Mouse (Mus musculus) neural tube, embryonic 15.5 days (tissue): ENCODE measurements around the gene Pacrg. TPM values are rescaled to one million over a fixed set of nuclear protein-coding genes. Genes with fewer than 3 reads are reported as not detected.

Experiments
- ATAC-seq: fragments of 200-750 bp; cut with Nextera tagmentation; 2 replicates; pipeline ENCODE4 v1.8.0; 2017; ENCODE audit warnings: mild to moderate bottlenecking, moderate TSS enrichment, moderate library complexity; ENCODE audit not compliant: low FRiP score
- H3K27ac ChIP-seq: fragments of 300-500 bp; sonication (generic); replicated peaks from 2 replicates; pipeline ENCODE4 v1.5.1; 2015; ENCODE audit warnings: mild to moderate bottlenecking, inconsistent platforms
- H3K27me3 ChIP-seq: fragments of 300-500 bp; sonication (generic); replicated peaks from 2 replicates; pipeline ENCODE4 v1.6.1; 2015; ENCODE audit warnings: inconsistent platforms
- H3K36me3 ChIP-seq: fragments of 300-500 bp; sonication (generic); 2 replicates; pipeline ENCODE4 v1.6.1; 2015; ENCODE audit warnings: inconsistent platforms
- H3K4me1 ChIP-seq: fragments of 300-500 bp; sonication (generic); 2 replicates; pipeline ENCODE4 v1.6.1; 2015; ENCODE audit warnings: inconsistent platforms
- H3K4me2 ChIP-seq: fragments of 300-500 bp; sonication (generic); 2 replicates; pipeline ENCODE4 v1.6.1; 2015; ENCODE audit warnings: inconsistent platforms, mild to moderate bottlenecking, moderate library complexity
- H3K4me3 ChIP-seq: fragments of 300-500 bp; sonication (generic); replicated peaks from 2 replicates; pipeline ENCODE4 v1.5.1; 2015; ENCODE audit warnings: mild to moderate bottlenecking, inconsistent platforms
- H3K9ac ChIP-seq: fragments of 300-500 bp; sonication (generic); replicated peaks from 2 replicates; pipeline ENCODE4 v1.6.1; 2015; ENCODE audit warnings: mild to moderate bottlenecking, inconsistent platforms
- H3K9me3 ChIP-seq: fragments of 300-500 bp; sonication (generic); replicated peaks from 2 replicates; pipeline ENCODE4 v1.6.1; 2016; ENCODE audit warnings: inconsistent platforms
- WGBS: fragments of 180-500 bp; shearing (Covaris S2); methylation state at CpG from one replicate; pipeline ENCODE4 v1.1.7; 2015; ENCODE audit warnings: mixed read lengths; 5-methylcytosine and 5-hydroxymethylcytosine counted together
- polyA plus RNA-seq: library from polyadenylated mRNA; unstranded; fragments of >200 nt; fragmentation: Nextera tagmentation; extraction: Ambion mirVana; gene quantifications from 2 replicates; pipeline ENCODE4 v1.2.1, GENCODE M21; 2015

Pacrg gene
- polyA plus RNA-seq, 1 experiment from 2014 or later = 19.3 TPM

GRCm38 (mm10) chr17:10460916-10461315 is 379.2 kb downstream of the Pacrg start:
- Histone ChIP-seq H3K27ac (no peak overlapping the region), H3K27me3 (no peaks in the 10 kb centered on the region), H3K9ac (no peak overlapping the region), H3K4me1 (peaks cover 13% of the 10 kb centered on the region), H3K36me3 (no peaks in the 10 kb centered on the region), H3K4me2 (no peak overlapping the region), H3K9me3 (no peaks in the 10 kb centered on the region), H3K4me3 (no peak overlapping the region)
- no peak for ATAC-seq
- WGBS = 92% methylated on average over 4 of the region's 4 CpGs

GRCm38 (mm10) chr17:10458743-10459142 is 381.4 kb downstream of the Pacrg start:
- Histone ChIP-seq H3K9me3 (no peaks in the 10 kb centered on the region), H3K4me3 (no peak overlapping the region), H3K4me2 (no peak overlapping the region), H3K27ac (no peak overlapping the region), H3K9ac (no peak overlapping the region), H3K4me1 (peaks cover 18% of the 10 kb centered on the region), H3K27me3 (no peaks in the 10 kb centered on the region), H3K36me3 (no peaks in the 10 kb centered on the region)
- no peak for ATAC-seq

GRCm38 (mm10) chr17:10456409-10456808 is 383.7 kb downstream of the Pacrg start:
- Histone ChIP-seq H3K27ac (peak overlapping the region; percentile 37; the same call in 1 of the 2 replicates), H3K4me2 (no peak overlapping the region), H3K9me3 (no peaks in the 10 kb centered on the region), H3K4me1 (peaks cover 25% of the 10 kb centered on the region), H3K36me3 (no peaks in the 10 kb centered on the region), H3K9ac (no peak overlapping the region; the same call in 1 of the 2 replicates), H3K4me3 (no peak overlapping the region), H3K27me3 (no peaks in the 10 kb centered on the region)
- peak; percentile 65 for ATAC-seq
- WGBS = 38% methylated on average over 4 of the region's 4 CpGs

- no peaks in the 10 kb centered on the region for H3K27me3 ChIP-seq
- H3K36me3 ChIP-seq = no peaks in the 10 kb centered on the region
- H3K4me2 ChIP-seq = no peak overlapping the region
- H3K4me3 ChIP-seq = no peak overlapping the region
- H3K27ac ChIP-seq = peak overlapping the region; percentile 37; the same call in 1 of the 2 replicates
- 57% methylated on average over 7 of the region's 7 CpGs for WGBS
- ATAC-seq = peak; percentile 16; the same call in 1 of the 2 replicates
- H3K4me1 ChIP-seq = peaks cover 29% of the 10 kb centered on the region
- H3K9me3 ChIP-seq = no peaks in the 10 kb centered on the region
- no peak overlapping the region for H3K9ac ChIP-seq
Observed at GRCm38 (mm10) chr17:10455961-10456360, 384.1 kb downstream of the Pacrg start.

- Histone ChIP-seq H3K36me3 (no peaks in the 10 kb centered on the region), H3K4me1 (peaks cover 35% of the 10 kb centered on the region), H3K27me3 (no peaks in the 10 kb centered on the region), H3K4me3 (no peak overlapping the region), H3K9ac (no peak overlapping the region), H3K27ac (no peak overlapping the region), H3K4me2 (no peak overlapping the region), H3K9me3 (no peaks in the 10 kb centered on the region)
- ATAC-seq = no peak
- 87% methylated on average over 8 of the region's 8 CpGs for WGBS
Observed at GRCm38 (mm10) chr17:10454406-10454805, 385.7 kb downstream of the Pacrg start.

GRCm38 (mm10) chr17:10452801-10453200 is 387.3 kb downstream of the Pacrg start:
- Histone ChIP-seq H3K9ac (no peak overlapping the region), H3K27me3 (no peaks in the 10 kb centered on the region), H3K4me3 (no peak overlapping the region), H3K9me3 (no peaks in the 10 kb centered on the region), H3K36me3 (no peaks in the 10 kb centered on the region), H3K27ac (no peak overlapping the region), H3K4me1 (peaks cover 35% of the 10 kb centered on the region), H3K4me2 (no peak overlapping the region)
- WGBS = 82% methylated on average over 3 of the region's 3 CpGs
- no peak for ATAC-seq

GRCm38 (mm10) chr17:10451306-10452077 is 388.6 kb downstream of the Pacrg start:
- H3K4me3 ChIP-seq = no peak overlapping the region
- H3K36me3 ChIP-seq = no peaks in the 10 kb centered on the region
- WGBS = 38% methylated on average over 10 of the region's 10 CpGs
- no peaks in the 10 kb centered on the region for H3K9me3 ChIP-seq
- ATAC-seq = peak; percentile 29
- H3K27ac ChIP-seq = peak overlapping the region; percentile 60
- H3K4me1 ChIP-seq = peaks cover 26% of the 10 kb centered on the region
- H3K27me3 ChIP-seq = no peaks in the 10 kb centered on the region
- H3K9ac ChIP-seq = no peak overlapping the region
- H3K4me2 ChIP-seq = no peak overlapping the region

- no peak overlapping the region for H3K9ac ChIP-seq
- H3K27me3 ChIP-seq = no peaks in the 10 kb centered on the region
- no peak overlapping the region for H3K4me3 ChIP-seq
- H3K27ac ChIP-seq = peak overlapping the region; percentile 60
- WGBS = 77% methylated on average over 14 of the region's 14 CpGs
- ATAC-seq = peak; percentile 40; the same call in 1 of the 2 replicates
- H3K4me1 ChIP-seq = peaks cover 17% of the 10 kb centered on the region
- H3K4me2 ChIP-seq = no peak overlapping the region
- no peaks in the 10 kb centered on the region for H3K36me3 ChIP-seq
- no peaks in the 10 kb centered on the region for H3K9me3 ChIP-seq
Observed at GRCm38 (mm10) chr17:10449800-10450299, 390.3 kb downstream of the Pacrg start.

- no peak overlapping the region for H3K27ac ChIP-seq
- H3K36me3 ChIP-seq = no peaks in the 10 kb centered on the region
- 54% methylated on average over 5 of the region's 5 CpGs for WGBS
- ATAC-seq = 0 out of 2 replicates have a peak, but pooled peaks have one; percentile 32
- H3K27me3 ChIP-seq = no peaks in the 10 kb centered on the region
- H3K9me3 ChIP-seq = no peaks in the 10 kb centered on the region
- peaks cover 17% of the 10 kb centered on the region for H3K4me1 ChIP-seq
- H3K9ac ChIP-seq = no peak overlapping the region
- no peak overlapping the region for H3K4me2 ChIP-seq
- H3K4me3 ChIP-seq = no peak overlapping the region
Observed at GRCm38 (mm10) chr17:10448417-10448816, 391.7 kb downstream of the Pacrg start.

- Histone ChIP-seq H3K9ac (no peak overlapping the region), H3K27me3 (no peaks in the 10 kb centered on the region), H3K36me3 (no peaks in the 10 kb centered on the region), H3K27ac (peak overlapping the region; percentile 64), H3K4me2 (0 out of 2 replicates have a peak overlapping the region, but pooled peaks have one; percentile 5), H3K9me3 (no peaks in the 10 kb centered on the region), H3K4me1 (peaks cover 10% of the 10 kb centered on the region), H3K4me3 (no peak overlapping the region)
- ATAC-seq = peak; percentile 87
- 17% methylated on average over 16 of the region's 16 CpGs for WGBS
Observed at GRCm38 (mm10) chr17:10441501-10442111, 398.5 kb downstream of the Pacrg start.

GRCm38 (mm10) chr17:10440961-10441360 is 399.1 kb downstream of the Pacrg start:
- no peaks in the 10 kb centered on the region for H3K36me3 ChIP-seq

GRCm38 (mm10) chr17:10439815-10440214 is 400.3 kb downstream of the Pacrg start:
- H3K4me2 ChIP-seq = no peak overlapping the region
- ATAC-seq = no peak

More at GRCm38 (mm10) chr17:10440961-10441360, 399.1 kb downstream of the Pacrg start:
- H3K4me2 ChIP-seq = no peak overlapping the region
- 61% methylated on average over 3 of the region's 3 CpGs for WGBS
- no peak for ATAC-seq
- H3K4me1 ChIP-seq = peaks cover 10% of the 10 kb centered on the region
- no peaks in the 10 kb centered on the region for H3K27me3 ChIP-seq
- H3K9ac ChIP-seq = no peak overlapping the region
- H3K9me3 ChIP-seq = no peaks in the 10 kb centered on the region
- peak overlapping the region; percentile 58 for H3K27ac ChIP-seq
- H3K4me3 ChIP-seq = no peak overlapping the region

More at GRCm38 (mm10) chr17:10439815-10440214, 400.3 kb downstream of the Pacrg start:
- H3K9ac ChIP-seq = no peak overlapping the region
- H3K9me3 ChIP-seq = no peaks in the 10 kb centered on the region
- no peaks in the 10 kb centered on the region for H3K27me3 ChIP-seq
- H3K4me3 ChIP-seq = no peak overlapping the region
- H3K27ac ChIP-seq = peak overlapping the region; percentile 63
- 34% methylated on average over 8 of the region's 8 CpGs for WGBS
- peaks cover 10% of the 10 kb centered on the region for H3K4me1 ChIP-seq
- no peaks in the 10 kb centered on the region for H3K36me3 ChIP-seq
